Mouse (Mus musculus) bone marrow, adult 2 months (tissue): ENCODE measurements at regions not wholly inside any gene's neighbourhood (a gene's known extent, or its start where the extent isn't known, plus 50 kb on each side); places are given as distances from the start of the nearest gene placed in this dataset.

Source experiments
- CTCF ChIP-seq: fragments of 200-500 bp; IDR thresholded peaks from 2 replicates; pipeline ENCODE4 v1.5.1; 2011; ENCODE audit warnings: low read length, control low read depth; ENCODE audit not compliant: control insufficient read depth, insufficient read depth
- POLR2A ChIP-seq: fragments of 200-500 bp; IDR thresholded peaks from 2 replicates; pipeline ENCODE4 v1.6.1; 2011; ENCODE audit warnings: low read depth, mild to moderate bottlenecking, control low read depth, low read length, borderline replicate concordance; ENCODE audit not compliant: control insufficient read depth

- TF ChIP-seq CTCF (no peak), POLR2A (no peak)
Observed at GRCm38 (mm10) chr2:178843458-178843857, 413.1 kb downstream of the Cdh26 start.
